Mouse (Mus musculus) fat pad, adult 2 months (tissue): Measurements from ENCODE around the gene Capn13.

Experiments
- DNase-seq: peaks from one replicate; pipeline ENCODE4 v3.0.0-alpha.2; 2011; ENCODE audit warnings: low read depth, low spot score; ENCODE audit errors: extremely low read depth

Capn13 gene

GRCm38 (mm10) chr17:73400862-73401261, at the start of gene Capn13:
Capn13 (minus strand) TSS chr17:73400866.
- no peak for DNase-seq

GRCm38 (mm10) chr17:73449104-73449503, 48.4 kb upstream of the Capn13 start:
- no peak for DNase-seq

- DNase-seq, result no peak
These were observed 40.1 kb upstream of the Capn13 start for GRCm38 (mm10) chr17:73440798-73441197.

GRCm38 (mm10) chr17:73432564-73433006, 31.9 kb upstream of the Capn13 start:
- no peak for DNase-seq

GRCm38 (mm10) chr17:73432058-73432457, 31.4 kb upstream of the Capn13 start:
- no peak for DNase-seq

GRCm38 (mm10) chr17:73417382-73417781, 16.7 kb upstream of the Capn13 start:
- no peak for DNase-seq

- no peak for DNase-seq
These were observed 15.6 kb upstream of the Capn13 start for GRCm38 (mm10) chr17:73416181-73416795.

GRCm38 (mm10) chr17:73411817-73412216, 11.2 kb upstream of the Capn13 start:
- DNase-seq, result no peak

GRCm38 (mm10) chr17:73401272-73401671, 606 bp upstream of the Capn13 start:
- DNase-seq, result no peak

- no peak for DNase-seq
These were observed 1.5 kb downstream of the Capn13 start for GRCm38 (mm10) chr17:73399136-73399535.

GRCm38 (mm10) chr17:73393361-73393760, 7.3 kb downstream of the Capn13 start:
- no peak for DNase-seq

GRCm38 (mm10) chr17:73391771-73392170, 8.9 kb downstream of the Capn13 start:
- DNase-seq, result no peak

- DNase-seq, result no peak
These were observed 10.2 kb downstream of the Capn13 start for GRCm38 (mm10) chr17:73390191-73391089.

GRCm38 (mm10) chr17:73389336-73389735, 11.3 kb downstream of the Capn13 start:
- DNase-seq, result no peak

GRCm38 (mm10) chr17:73386581-73386980, 14.1 kb downstream of the Capn13 start:
- no peak for DNase-seq

GRCm38 (mm10) chr17:73385940-73386339, 14.7 kb downstream of the Capn13 start:
- no peak for DNase-seq

- no peak for DNase-seq
These were observed 18.2 kb downstream of the Capn13 start for GRCm38 (mm10) chr17:73382327-73383014.

- no peak for DNase-seq
These were observed 19.0 kb downstream of the Capn13 start for GRCm38 (mm10) chr17:73381681-73382080.

- DNase-seq, result no peak
These were observed 22.7 kb downstream of the Capn13 start for GRCm38 (mm10) chr17:73377778-73378484.

GRCm38 (mm10) chr17:73367334-73367733, 33.3 kb downstream of the Capn13 start:
- DNase-seq, result no peak

GRCm38 (mm10) chr17:73361054-73361453, 39.6 kb downstream of the Capn13 start:
- DNase-seq, result no peak
